Mouse (Mus musculus) cortical plate, adult 2 months (tissue): Measurements from ENCODE around the gene 1110002E22Rik.

Source experiments
- CTCF ChIP-seq: fragments of 200-500 bp; IDR thresholded peaks from 2 replicates; pipeline ENCODE4 v1.5.1; 2011; ENCODE audit warnings: mild to moderate bottlenecking, control low read depth, low read length; ENCODE audit not compliant: insufficient read depth; ENCODE audit errors: extremely low read depth
- POLR2A ChIP-seq: fragments of 200-500 bp; IDR thresholded peaks from 2 replicates; pipeline ENCODE4 v1.6.1; 2011; ENCODE audit warnings: mild to moderate bottlenecking, low read length, control low read depth; ENCODE audit not compliant: insufficient read depth; ENCODE audit errors: extremely low read depth

DNA sequence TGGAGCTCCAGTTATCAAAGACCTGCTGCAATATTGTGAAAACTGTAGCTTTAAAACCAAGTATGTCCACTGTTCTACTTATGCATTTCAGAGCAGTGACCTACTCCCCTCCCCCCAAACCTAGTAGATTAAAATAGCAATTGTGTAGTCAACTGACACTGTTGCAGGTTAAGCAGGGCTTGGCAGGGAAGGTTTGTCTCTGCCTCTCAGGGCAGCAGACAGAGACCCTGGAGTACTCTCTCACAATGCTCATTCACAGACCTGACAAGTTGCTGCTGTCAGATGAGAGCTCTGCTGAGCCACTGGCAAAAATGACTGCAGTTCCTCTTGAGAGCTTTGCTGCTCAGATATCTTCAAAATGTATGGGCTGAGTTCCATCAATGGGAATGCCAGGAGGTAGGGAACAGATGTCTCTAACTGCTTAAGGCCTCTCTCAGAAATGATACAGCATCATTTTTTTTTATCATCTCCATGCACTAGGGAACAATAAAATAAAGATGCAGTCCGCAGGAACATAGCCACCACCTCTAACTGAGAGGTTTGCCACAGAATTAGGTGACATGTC, 18.3 kb downstream of the 1110002E22Rik start:
- TF ChIP-seq POLR2A: no peak
- TF ChIP-seq CTCF: no peak
